Mouse (Mus musculus) lung, postnatal 0 days (tissue): ENCODE measurements at regions not wholly inside any gene's neighbourhood (a gene's known extent, or its start where the extent isn't known, plus 50 kb on each side); places are given as distances from the start of the nearest gene placed in this dataset.

ENCODE experiments used
- CTCF ChIP-seq: IDR thresholded peaks from 2 replicates; pipeline ENCODE4 v1.5.1; 2016; ENCODE audit warnings: antibody characterized with exemption, mild to moderate bottlenecking
- EP300 ChIP-seq: IDR thresholded peaks from 2 replicates; pipeline ENCODE4 v1.6.1; 2016; ENCODE audit warnings: antibody characterized with exemption, mild to moderate bottlenecking, control low read depth

DNA sequence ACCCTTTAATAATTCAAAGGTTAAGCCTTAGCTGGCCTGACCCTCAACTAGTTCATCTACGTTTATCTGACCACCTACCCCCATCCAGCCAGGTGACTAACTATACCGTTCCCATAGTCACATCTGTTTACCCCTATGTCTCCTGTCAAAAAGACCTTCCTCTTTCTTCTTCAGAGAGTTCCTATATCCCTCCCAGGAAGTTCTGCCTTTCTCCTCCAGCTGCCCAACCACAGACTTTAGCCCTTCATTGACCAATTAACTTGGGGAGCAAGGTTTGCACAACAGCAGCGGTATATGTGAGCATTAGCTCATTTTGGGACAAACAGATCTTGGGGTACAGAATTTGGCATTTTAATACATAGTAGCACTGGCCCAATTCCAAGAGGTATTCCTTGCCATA is 237.5 kb downstream of the Gm11146 start:
- TF ChIP-seq CTCF (no peak), EP300 (no peak)
